ENCODE assay signal across 8 mouse cellular contexts in genomic region chr4:136021549-136022047, GRCm38 (mm10). TPM values are rescaled to one million over a fixed set of nuclear protein-coding genes. Genes with fewer than 3 reads are reported as not detected.
DNase-seq lines count a peak whose midpoint lies in the region; ATAC-seq lines count a peak whose summit lies in the region.

TSS of gene Eloa (minus strand) at chr4:136021763.

- peak within 1 kb of the TSS; percentile 81 for H3K27ac ChIP-seq in forebrain, embryonic 14.5 days (ENCODE audit: low read depth, low read length)
- peak within 1 kb of the TSS; percentile 84 for H3K27ac ChIP-seq in neural tube, embryonic 15.5 days (replicated peaks)

- DNase-seq in ES-CJ7 (ENCODE audit: low read depth, low spot score) = peak; percentile 99
- peak; percentile 98 for DNase-seq in cerebellum, adult 11 months
- peak; percentile 99 for DNase-seq in forebrain, embryonic 14.5 days (ENCODE audit: low spot score)
- peak; percentile 100 for DNase-seq in heart, postnatal 14 days
- peak; percentile 100 for DNase-seq in layer of hippocampus, adult 11-12 months (ENCODE audit: low spot score)
- DNase-seq in lung, adult 18-20 months = peak; percentile 100
- DNase-seq in testis, postnatal 14 days (ENCODE audit: low spot score) = peak; percentile 99

- no peaks in the 10 kb centered on the region for H3K9me3 ChIP-seq in forebrain, embryonic 14.5 days (replicated peaks; ENCODE audit: control insufficient read depth, low read length)
- H3K9me3 ChIP-seq in neural tube, embryonic 15.5 days (replicated peaks) = no peaks in the 10 kb centered on the region

- H3K9ac ChIP-seq in forebrain, embryonic 14.5 days (ENCODE audit: low read length) = peak within 1 kb of the TSS; percentile 97
- H3K9ac ChIP-seq in neural tube, embryonic 15.5 days (replicated peaks) = peak within 1 kb of the TSS; percentile 89

- H3K4me1 ChIP-seq in forebrain, embryonic 14.5 days (ENCODE audit: control insufficient read depth, insufficient read depth, low read length) = peaks cover 4% of the 10 kb centered on the region
- H3K4me1 ChIP-seq in neural tube, embryonic 15.5 days = peaks cover 20% of the 10 kb centered on the region

- H3K27me3 ChIP-seq in forebrain, embryonic 14.5 days (replicated peaks; ENCODE audit: control insufficient read depth, insufficient read depth, low read length) = no peaks in the 10 kb centered on the region
- no peaks in the 10 kb centered on the region for H3K27me3 ChIP-seq in neural tube, embryonic 15.5 days (replicated peaks)

- H3K4me3 ChIP-seq in forebrain, embryonic 14.5 days (ENCODE audit: low read depth, low read length) = peak within 1 kb of the TSS; percentile 96
- peak within 1 kb of the TSS; percentile 81 for H3K4me3 ChIP-seq in neural tube, embryonic 15.5 days (replicated peaks)

- intact Hi-C loops in heart, postnatal 14 days (cut with DNase I) = loop anchor here (2.0 kb wide), 1 partner anchor 31 kb away; the partner anchor contains the start of gene Rpl11

- no peaks in the 10 kb centered on the region for H3K36me3 ChIP-seq in forebrain, embryonic 14.5 days (ENCODE audit: control insufficient read depth, insufficient read depth, low read length)
- no peaks in the 10 kb centered on the region for H3K36me3 ChIP-seq in neural tube, embryonic 15.5 days

- WGBS in forebrain, embryonic 14.5 days = under 1% methylated on average over 48 of the region's 48 CpGs
- WGBS in neural tube, embryonic 15.5 days = under 1% methylated on average over 46 of the region's 48 CpGs

- peak within 1 kb of the TSS; percentile 74 for H3K4me2 ChIP-seq in forebrain, embryonic 14.5 days (ENCODE audit: low read length)
- H3K4me2 ChIP-seq in neural tube, embryonic 15.5 days = peak within 1 kb of the TSS; percentile 96

- ATAC-seq in forebrain, embryonic 14.5 days = peak; percentile 99
- ATAC-seq in neural tube, embryonic 15.5 days (ENCODE audit: low FRiP score) = peak; percentile 98

RNA-seq across cellular contexts. Expression of gene Eloa, which starts in this region (rescaled TPM):
- 33.7 and 38.1 TPM in 2 replicates for polyA plus RNA-seq in forebrain, embryonic 14.5 days (2014; fragmentation: Nextera tagmentation; extraction: Ambion mirVana)
- total RNA-seq in heart, postnatal 14 days (2021) = 10 to 100 TPM; 29.9 to 31.2 TPM
- 23.3 and 28.7 TPM in 2 replicates for polyA plus RNA-seq in neural tube, embryonic 15.5 days (2015; fragmentation: Nextera tagmentation; extraction: Ambion mirVana)

Comparison
In these comparisons a context has a peak if more than half of its experiments do, and no peak if none do; other contexts are left out.
1. Peak in every context shown above with its lines: DNase-seq, ATAC-seq, H3K4me3 ChIP-seq and H3K27ac ChIP-seq.